Mouse (Mus musculus) gastrocnemius, postnatal 25 days (tissue): ENCODE results near the gene Cabs1. TPM values are rescaled to one million over a fixed set of nuclear protein-coding genes. Genes with fewer than 3 reads are reported as not detected.

Experiments
- DNase-seq: peaks from one replicate; pipeline ENCODE4 v3.0.0; 2022
- long read RNA-seq, 2 experiments: library from polyadenylated mRNA; stranded (forward); transcript quantifications; one replicate each; pipeline ENCODE4 v2.0.0; 2021
- total RNA-seq, 2 experiments: library from RNA; stranded (reverse); gene quantifications; 1 replicate in 1 of 2; 2 replicates in 1 of 2; pipeline ENCODE4 v1.2.3; 2021

The Cabs1 gene
- total RNA-seq: not detected
- long read RNA-seq, experiment 1: 0 reads
- long read RNA-seq, experiment 2: 0 reads

DNA sequence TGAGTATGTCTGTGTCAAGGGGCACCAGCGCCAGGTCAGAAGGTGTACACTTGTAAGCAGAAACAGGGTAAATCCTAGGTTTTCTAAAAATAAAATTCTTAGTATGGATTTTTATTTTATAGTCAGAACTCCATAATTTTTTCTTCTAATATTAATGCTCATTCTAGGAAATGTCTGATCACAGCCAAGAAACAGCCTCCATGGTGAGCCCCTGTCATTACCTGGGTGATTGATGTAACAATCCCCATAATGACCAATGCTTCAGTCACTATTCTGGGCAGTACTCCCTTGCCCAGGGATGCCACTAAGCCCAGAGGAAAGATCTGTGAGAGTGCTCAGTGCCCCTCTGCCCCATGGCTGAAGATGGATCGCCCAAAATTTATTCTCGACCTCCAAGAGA is at the start of gene Cabs1:
TSS of gene Cabs1 (plus strand) at position 301 of the 400 bp plus-strand sequence.
- DNase-seq: no peak

- DNase-seq: no peak
Measured at GRCm38 (mm10) chr5:87931603-87932002, 47.6 kb upstream of the Cabs1 start.

DNA sequence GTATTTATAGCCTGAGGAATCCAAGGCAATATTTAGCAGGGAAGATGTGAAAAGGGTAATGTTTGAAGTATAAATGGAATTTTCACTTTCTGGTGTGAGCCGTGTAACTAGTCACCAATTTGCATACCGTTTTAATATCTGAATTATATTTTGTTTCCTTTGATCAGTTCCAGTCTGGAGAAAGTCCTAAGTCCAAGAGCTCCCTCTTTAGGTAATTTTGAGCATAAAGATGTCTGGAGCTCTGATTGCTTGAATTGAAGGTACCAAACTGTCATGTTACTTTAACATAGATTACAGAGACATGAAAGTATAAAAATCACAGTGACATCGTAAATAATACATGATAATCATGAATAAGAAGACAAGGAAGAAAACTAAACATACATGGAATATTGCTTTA is 38.5 kb upstream of the Cabs1 start:
- no peak for DNase-seq

DNA sequence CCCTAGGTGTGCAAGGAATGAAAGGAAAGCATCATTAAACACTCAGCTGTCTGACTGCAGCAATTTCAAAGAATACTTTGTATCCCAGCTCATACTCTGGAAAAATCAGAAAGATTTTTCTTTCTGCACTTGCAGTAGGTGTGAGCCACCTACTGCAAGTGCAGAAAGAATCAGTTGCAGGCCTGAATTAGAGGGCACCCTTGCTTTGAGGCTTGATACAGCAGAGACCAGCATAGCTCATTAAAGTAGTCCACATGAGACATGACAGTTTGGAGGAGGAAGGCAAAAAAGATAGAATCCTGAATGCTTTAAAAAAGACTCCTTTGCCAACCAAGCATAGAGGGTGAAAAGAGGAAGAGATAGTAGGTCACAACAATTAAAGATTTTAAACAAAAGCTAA is 36.7 kb upstream of the Cabs1 start:
- DNase-seq: no peak

GRCm38 (mm10) chr5:87951836-87952235 is 27.4 kb upstream of the Cabs1 start:
- no peak for DNase-seq

DNA sequence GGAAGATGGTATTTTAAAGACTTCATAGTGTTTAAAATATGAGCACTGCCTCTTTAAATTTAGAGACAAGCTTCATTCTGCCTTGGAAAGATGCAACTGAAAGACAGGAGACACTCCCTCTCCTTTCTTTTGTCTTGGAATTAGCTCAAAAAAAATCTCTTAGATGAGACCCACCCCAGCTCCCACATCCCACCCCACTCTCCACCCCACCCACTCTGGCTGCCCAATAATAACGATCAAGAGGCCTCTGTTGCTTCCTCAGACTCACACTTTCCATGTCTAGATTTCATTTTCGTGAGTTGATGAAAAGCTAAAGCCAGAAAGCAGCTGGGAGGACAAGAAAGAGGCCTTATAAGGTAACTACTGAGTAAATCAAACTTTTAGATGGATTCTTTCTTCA is 10.0 kb upstream of the Cabs1 start, which contains the start of the genes 2310003L06Rik and Gm28434:
TSS of gene 2310003L06Rik (plus strand) at position 259 of the 400 bp plus-strand sequence.
TSS of gene Gm28434 (plus strand) at position 317 of the 400 bp plus-strand sequence.
- no peak for DNase-seq

DNA sequence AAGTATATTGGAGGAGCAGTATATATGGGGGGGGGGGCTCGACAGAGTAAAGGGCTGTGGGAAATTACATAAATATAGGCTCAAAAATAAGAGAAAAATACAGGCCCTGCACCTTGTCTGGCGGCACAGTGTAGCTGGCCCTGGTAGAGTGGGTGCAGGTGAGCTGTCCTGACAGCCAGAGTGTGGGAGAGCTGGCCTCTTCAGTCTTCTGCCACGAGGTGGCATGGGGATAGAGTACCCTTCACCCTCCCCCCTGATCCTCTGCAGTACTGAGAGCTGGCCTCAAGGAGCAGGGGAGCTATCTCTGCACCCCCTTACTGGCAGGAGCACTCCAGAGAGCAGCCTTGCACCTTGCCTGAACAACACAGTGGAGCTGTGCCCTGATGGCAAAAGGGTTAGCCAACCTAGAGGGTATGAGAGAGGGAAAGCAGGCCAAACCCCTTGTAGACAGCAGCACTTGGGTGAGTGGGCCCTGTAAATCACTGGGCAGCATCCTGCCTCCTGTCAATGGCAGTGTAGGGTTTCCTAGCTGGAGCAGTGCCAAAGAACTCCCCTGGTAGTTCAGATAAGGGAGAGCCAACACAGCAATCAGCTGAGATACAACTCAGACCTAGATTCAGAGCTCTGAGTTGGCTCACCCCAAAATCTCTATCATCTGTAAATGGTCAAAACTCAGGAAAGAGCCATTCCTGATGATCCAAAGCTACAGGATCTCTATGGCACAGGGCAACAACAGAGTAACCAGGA is 3.4 kb downstream of the Cabs1 start:
- no peak for DNase-seq

DNA sequence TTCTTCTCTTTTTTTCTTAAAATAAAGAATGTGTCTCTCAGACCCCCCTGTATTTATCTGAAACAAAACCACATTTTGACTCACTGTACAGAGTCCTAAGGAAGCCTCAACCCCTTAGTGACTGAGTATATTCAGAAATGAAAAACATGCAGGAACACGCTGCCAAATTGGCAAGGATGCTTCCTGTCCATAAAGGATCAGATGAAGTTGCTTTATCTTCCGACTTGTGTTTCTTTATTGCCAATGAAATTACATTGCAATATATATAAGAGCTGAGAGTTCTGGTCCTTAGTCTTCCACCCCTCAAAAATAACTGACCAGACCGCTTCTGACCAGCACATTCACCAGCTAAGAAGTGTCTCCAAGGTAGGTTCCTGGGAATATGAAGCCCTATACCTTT is 23.0 kb downstream of the Cabs1 start, which contains the start of gene Smr3a:
TSS of gene Smr3a (plus strand) at position 301 of the 400 bp plus-strand sequence.
- no peak for DNase-seq

GRCm38 (mm10) chr5:88005241-88005640 is 26.0 kb downstream of the Cabs1 start:
- no peak for DNase-seq

Other genes starting within 250 kb of the Cabs1 start
- gene Csn1s2a, start 204.9 kb upstream of the Cabs1 start, total RNA-seq: not detected
- not detected for gene Csn1s2b, start 171.4 kb upstream of the Cabs1 start, total RNA-seq
- gene Prr27, start 153.8 kb upstream of the Cabs1 start, total RNA-seq: not detected
- not detected for gene Odam, start 94.4 kb upstream of the Cabs1 start, total RNA-seq
- gene Csn3, start 53.9 kb upstream of the Cabs1 start, total RNA-seq: not detected
- gene 2310003L06Rik, start 10.0 kb upstream of the Cabs1 start, total RNA-seq: not detected
- not detected for gene Gm28434, start 9.9 kb upstream of the Cabs1 start, total RNA-seq
- not detected for gene Smr3a, start 23.1 kb downstream of the Cabs1 start, total RNA-seq
- gene Smr2, start 107.1 kb downstream of the Cabs1 start, total RNA-seq: not detected
- gene Gm11116, start 132.1 kb downstream of the Cabs1 start, total RNA-seq: not detected
- not detected for gene Gm11115, start 174.7 kb downstream of the Cabs1 start, total RNA-seq